ENCODE assay signal across 8 mouse cellular contexts in genomic region chr2:119744163-119745111, GRCm38 (mm10). TPM values are rescaled to one million over a fixed set of nuclear protein-coding genes. Genes with fewer than 3 reads are reported as not detected.
A peak's percentile ranks its signal among the peaks of the same experiment; 100 is the strongest.
DNase-seq lines count a peak whose midpoint lies in the region; ATAC-seq and TF ChIP-seq lines count a peak whose summit lies in the region.

No protein-coding gene starts in this region.

- TF ChIP-seq CTCF in liver, postnatal 0 days (IDR thresholded peaks at IDR 0.05; ENCODE audit: low read depth), result no peak

- peak overlapping the region; percentile 42 for H3K4me2 ChIP-seq in forebrain, embryonic 11.5 days (ENCODE audit: low read depth, low read length, severe bottlenecking)
- H3K4me2 ChIP-seq in intestine, embryonic 15.5 days (replicated peaks), result peak overlapping the region; percentile 100
- H3K4me2 ChIP-seq in liver, postnatal 0 days (ENCODE audit: low read depth, low read length), result peak overlapping the region; percentile 100
- H3K4me2 ChIP-seq in neural tube, embryonic 14.5 days (ENCODE audit: low read depth, low read length), result peak overlapping the region; percentile 14; the same call in 1 of the 2 replicates

- no peak overlapping the region for H3K27ac ChIP-seq in ES-E14 (ENCODE audit: insufficient read depth, low read depth, low read length, poor library complexity, severe bottlenecking)
- H3K27ac ChIP-seq in forebrain, embryonic 11.5 days (ENCODE audit: low read depth, low read length), result no peak overlapping the region
- H3K27ac ChIP-seq in intestine, embryonic 15.5 days, result peak overlapping the region; percentile 83
- H3K27ac ChIP-seq in liver, postnatal 0 days (ENCODE audit: low read depth), result peak overlapping the region; percentile 58
- no peak overlapping the region for H3K27ac ChIP-seq in neural tube, embryonic 14.5 days (ENCODE audit: low read depth, low read length)

- peaks cover 27% of the 10 kb centered on the region for H3K27me3 ChIP-seq in forebrain, embryonic 11.5 days (ENCODE audit: control insufficient read depth, insufficient read depth, low read length)
- H3K27me3 ChIP-seq in intestine, embryonic 15.5 days (replicated peaks), result peaks cover 19% of the 10 kb centered on the region
- peaks cover 25% of the 10 kb centered on the region for H3K27me3 ChIP-seq in liver, postnatal 0 days (ENCODE audit: insufficient read depth, low read length)
- H3K27me3 ChIP-seq in neural tube, embryonic 14.5 days (ENCODE audit: control insufficient read depth, insufficient read depth, low read length), result peaks cover 36% of the 10 kb centered on the region

- peak overlapping the region; percentile 21; the same call in 1 of the 2 replicates for H3K9ac ChIP-seq in ES-E14 (ENCODE audit: insufficient read depth, low read depth, low read length, poor library complexity, severe bottlenecking)
- no peak overlapping the region; the same call in 1 of the 2 replicates for H3K9ac ChIP-seq in forebrain, embryonic 11.5 days (ENCODE audit: low read length)
- no peak overlapping the region for H3K9ac ChIP-seq in intestine, embryonic 15.5 days
- no peak overlapping the region for H3K9ac ChIP-seq in liver, postnatal 0 days (replicated peaks)
- H3K9ac ChIP-seq in neural tube, embryonic 14.5 days (replicated peaks; ENCODE audit: low read depth, low read length), result no peak overlapping the region

- no peak for TF ChIP-seq EP300 in liver, postnatal 0 days (IDR thresholded peaks at IDR 0.05; ENCODE audit: low read depth)

- no peak for ATAC-seq in forebrain, embryonic 11.5 days (replicated peaks; ENCODE audit: low FRiP score)
- peak; percentile 86 for ATAC-seq in intestine, embryonic 15.5 days
- peak; percentile 72 for ATAC-seq in liver, postnatal 0 days
- ATAC-seq in neural tube, embryonic 14.5 days (ENCODE audit: low read depth), result peak; percentile 17; the same call in 1 of the 2 replicates
- no peak for ATAC-seq in activated CD4-positive, CD25-positive, alpha-beta regulatory T cell, adult 4 months

- peak overlapping the region; percentile 45 to 50 for H3K4me3 ChIP-seq in ES-E14 (ENCODE audit: insufficient read depth in 1 of 2, low read depth in 1 of 2, low read length in 2 of 2, poor library complexity in 1 of 2, severe bottlenecking in 1 of 2)
- peak overlapping the region; percentile 9 for H3K4me3 ChIP-seq in forebrain, embryonic 11.5 days (ENCODE audit: low read depth, low read length)
- H3K4me3 ChIP-seq in intestine, embryonic 15.5 days (replicated peaks), result peak overlapping the region; percentile 74
- peak overlapping the region; percentile 31 for H3K4me3 ChIP-seq in liver, postnatal 0 days (ENCODE audit: low read depth, low read length)
- 0 out of 2 replicates have a peak overlapping the region, but pooled peaks have one; percentile 13 for H3K4me3 ChIP-seq in neural tube, embryonic 14.5 days (ENCODE audit: low read depth, low read length)

- in situ Hi-C loops in ES-E14 (cut with MboI; ENCODE audit: low sequenced_read_pairs in 2 of 2, unreplicated experiment in 2 of 2), result no loop called here

- H3K9me3 ChIP-seq in ES-E14 (ENCODE audit: control insufficient read depth, insufficient read depth, low read depth, low read length), result no peaks in the 10 kb centered on the region
- H3K9me3 ChIP-seq in forebrain, embryonic 11.5 days (ENCODE audit: control insufficient read depth, low read length), result no peaks in the 10 kb centered on the region
- no peaks in the 10 kb centered on the region for H3K9me3 ChIP-seq in intestine, embryonic 15.5 days
- no peaks in the 10 kb centered on the region for H3K9me3 ChIP-seq in liver, postnatal 0 days (ENCODE audit: low read length)
- H3K9me3 ChIP-seq in neural tube, embryonic 14.5 days (ENCODE audit: control insufficient read depth, low read length), result no peaks in the 10 kb centered on the region

- 3% methylated on average over 46 of the region's 46 CpGs for WGBS in forebrain, embryonic 11.5 days
- WGBS in intestine, embryonic 15.5 days, result 8% methylated on average over 46 of the region's 46 CpGs
- WGBS in liver, postnatal 0 days (ENCODE audit: insufficient replicate concordance), result 6% methylated on average over 46 of the region's 46 CpGs
- 4% methylated on average over 46 of the region's 46 CpGs for WGBS in neural tube, embryonic 14.5 days

- no peaks in the 10 kb centered on the region for H3K36me3 ChIP-seq in ES-E14 (ENCODE audit: control insufficient read depth, insufficient read depth, low read length, poor library complexity, severe bottlenecking)
- no peaks in the 10 kb centered on the region for H3K36me3 ChIP-seq in forebrain, embryonic 11.5 days (ENCODE audit: control insufficient read depth, insufficient read depth, low read length)
- no peaks in the 10 kb centered on the region for H3K36me3 ChIP-seq in intestine, embryonic 15.5 days
- H3K36me3 ChIP-seq in liver, postnatal 0 days (replicated peaks; ENCODE audit: insufficient read depth, low read length), result no peaks in the 10 kb centered on the region
- H3K36me3 ChIP-seq in neural tube, embryonic 14.5 days (ENCODE audit: control insufficient read depth, insufficient read depth, low read length), result no peaks in the 10 kb centered on the region

- DNase-seq in 3134 (ENCODE audit: extremely low read depth, insufficient read length, low spot score) (peak; percentile 20), ES-E14 (ENCODE audit: low read depth, low spot score) (no peak)
- peak; percentile 68 for DNase-seq in forebrain, embryonic 11.5 days (ENCODE audit: low spot score)
- DNase-seq in liver, postnatal 0 days, result peak; percentile 69
- no peak for DNase-seq in left cerebral cortex, adult 11 months (ENCODE audit: low spot score)

- H3K4me1 ChIP-seq in ES-E14 (ENCODE audit: control insufficient read depth in 2 of 2, insufficient read depth in 2 of 2, low read length in 2 of 2, poor library complexity in 1 of 2), result peaks cover 5 to 14% of the 10 kb centered on the region in 2 experiments; a peak in 3 of 4 replicates
- peaks cover 22% of the 10 kb centered on the region for H3K4me1 ChIP-seq in forebrain, embryonic 11.5 days (replicated peaks; ENCODE audit: control insufficient read depth, insufficient read depth, low read length)
- H3K4me1 ChIP-seq in intestine, embryonic 15.5 days (replicated peaks), result peaks cover 24% of the 10 kb centered on the region
- H3K4me1 ChIP-seq in liver, postnatal 0 days (ENCODE audit: insufficient read depth), result peaks cover 40% of the 10 kb centered on the region
- H3K4me1 ChIP-seq in neural tube, embryonic 14.5 days (ENCODE audit: control insufficient read depth, insufficient read depth, low read length), result peaks cover 21% of the 10 kb centered on the region

TF ChIP-seq in ES-E14, 5 proteins besides CTCF, POLR2A, EP300 and RAD21:
- TF ChIP-seq HCFC1 (IDR thresholded peaks at IDR 0.05; ENCODE audit: borderline replicate concordance, insufficient read depth, low read length) (no peak), CHD2 (IDR thresholded peaks at IDR 0.05; ENCODE audit: low read depth, low read length) (no peak), MAFK (IDR thresholded peaks at IDR 0.05; ENCODE audit: insufficient read depth, low read depth, low read length) (no peak), ZNF384 (IDR thresholded peaks at IDR 0.05; ENCODE audit: low read depth, low read length) (no peak), ZC3H11A (IDR thresholded peaks at IDR 0.05; ENCODE audit: borderline replicate concordance, low read depth, low read length) (no peak)

RNA-seq across cellular contexts. Expression of gene Itpka, which starts 2.3 kb away (rescaled TPM):
- 9.2 and 16.4 TPM in 2 replicates for total RNA-seq in ES-E14 (2012; rRNA removed)
- polyA plus RNA-seq in forebrain, embryonic 11.5 days (2014; fragmentation: Nextera tagmentation; extraction: Ambion mirVana), result 1.5 and 1.6 TPM in 2 replicates
- polyA plus RNA-seq in intestine, embryonic 15.5 days (2015; fragmentation: Nextera tagmentation; extraction: Ambion mirVana), result 9.5 and 9.7 TPM in 2 replicates
- 2.7 and 3.6 TPM in 2 replicates for polyA plus RNA-seq in liver, postnatal 0 days (2015; fragmentation: Nextera tagmentation; extraction: Ambion mirVana)
- polyA plus RNA-seq in neural tube, embryonic 14.5 days (2014; fragmentation: Nextera tagmentation; extraction: Ambion mirVana), result 0.15 and 0.19 TPM in 2 replicates
- polyA plus RNA-seq in activated CD4-positive, CD25-positive, alpha-beta regulatory T cell, adult 4 months (2017; shearing (Covaris generic)), result under 1 TPM in 1 of 2 experiments, not detected in 1; 0.61 TPM

RNA-seq across cellular contexts. Expression of gene Ltk, which starts 15.8 kb away (rescaled TPM):
- 0.85 and 2.8 TPM in 2 replicates for total RNA-seq in ES-E14 (2012; rRNA removed)
- 0.11 and 0.19 TPM in 2 replicates for polyA plus RNA-seq in forebrain, embryonic 11.5 days (2014; fragmentation: Nextera tagmentation; extraction: Ambion mirVana)
- polyA plus RNA-seq in intestine, embryonic 15.5 days (2015; fragmentation: Nextera tagmentation; extraction: Ambion mirVana), result 0.87 and 1.4 TPM in 2 replicates
- 0.13 and 0.16 TPM in 2 replicates for polyA plus RNA-seq in liver, postnatal 0 days (2015; fragmentation: Nextera tagmentation; extraction: Ambion mirVana)
- 1.8 and 2.2 TPM in 2 replicates for polyA plus RNA-seq in neural tube, embryonic 14.5 days (2014; fragmentation: Nextera tagmentation; extraction: Ambion mirVana)
- polyA plus RNA-seq in activated CD4-positive, CD25-positive, alpha-beta regulatory T cell, adult 4 months (2017; shearing (Covaris generic)), result not detected

RNA-seq across cellular contexts. Expression of gene Rpap1, which starts 42.9 kb away (rescaled TPM):
- 46.6 and 81.9 TPM in 2 replicates for total RNA-seq in ES-E14 (2012; rRNA removed)
- 38.1 and 40.3 TPM in 2 replicates for polyA plus RNA-seq in forebrain, embryonic 11.5 days (2014; fragmentation: Nextera tagmentation; extraction: Ambion mirVana)
- 24.2 and 24.8 TPM in 2 replicates for polyA plus RNA-seq in intestine, embryonic 15.5 days (2015; fragmentation: Nextera tagmentation; extraction: Ambion mirVana)
- 3.7 and 3.9 TPM in 2 replicates for polyA plus RNA-seq in liver, postnatal 0 days (2015; fragmentation: Nextera tagmentation; extraction: Ambion mirVana)
- 15.7 and 19.5 TPM in 2 replicates for polyA plus RNA-seq in neural tube, embryonic 14.5 days (2014; fragmentation: Nextera tagmentation; extraction: Ambion mirVana)
- 10 to 100 TPM in 1 of 2 experiments, 1 to 10 TPM in 1; 10.0 to 18.1 TPM for polyA plus RNA-seq in activated CD4-positive, CD25-positive, alpha-beta regulatory T cell, adult 4 months (2017; shearing (Covaris generic))

RNA-seq across cellular contexts. Expression of gene Tyro3, which starts 53.1 kb away (rescaled TPM):
- 66.2 and 127 TPM in 2 replicates for total RNA-seq in ES-E14 (2012; rRNA removed)
- polyA plus RNA-seq in forebrain, embryonic 11.5 days (2014; fragmentation: Nextera tagmentation; extraction: Ambion mirVana), result 27.7 and 29.8 TPM in 2 replicates
- polyA plus RNA-seq in intestine, embryonic 15.5 days (2015; fragmentation: Nextera tagmentation; extraction: Ambion mirVana), result 14.7 and 15.5 TPM in 2 replicates
- 0.26 and 0.30 TPM in 2 replicates for polyA plus RNA-seq in liver, postnatal 0 days (2015; fragmentation: Nextera tagmentation; extraction: Ambion mirVana)
- 18.7 and 21.6 TPM in 2 replicates for polyA plus RNA-seq in neural tube, embryonic 14.5 days (2014; fragmentation: Nextera tagmentation; extraction: Ambion mirVana)
- 1 to 10 TPM; 1.6 to 3.2 TPM for polyA plus RNA-seq in activated CD4-positive, CD25-positive, alpha-beta regulatory T cell, adult 4 months (2017; shearing (Covaris generic))

Comparison
In these comparisons a context has a peak if more than half of its experiments do, and no peak if none do; other contexts are left out.
1. DNase-seq: peak in 3134 (single experiment), forebrain, embryonic 11.5 days (single experiment) and liver, postnatal 0 days (single experiment); none in ES-E14 (single experiment) and left cerebral cortex, adult 11 months (single experiment).
2. H3K27ac ChIP-seq: peak in intestine, embryonic 15.5 days (single experiment) and liver, postnatal 0 days (single experiment); none in ES-E14 (single experiment), forebrain, embryonic 11.5 days (single experiment) and neural tube, embryonic 14.5 days (single experiment).
3. H3K4me3 ChIP-seq: peak in every context shown above with its lines; median percentile 74 in intestine, embryonic 15.5 days; 48 in ES-E14; 31 in liver, postnatal 0 days; 13 in neural tube, embryonic 14.5 days; 9 in forebrain, embryonic 11.5 days.
4. ATAC-seq: peak in intestine, embryonic 15.5 days (single experiment), liver, postnatal 0 days (single experiment) and neural tube, embryonic 14.5 days (single experiment); none in forebrain, embryonic 11.5 days (single experiment) and activated CD4-positive, CD25-positive, alpha-beta regulatory T cell, adult 4 months (single experiment).
5. H3K4me2 ChIP-seq: peak in every context shown above with its lines; median percentile 100 in intestine, embryonic 15.5 days; 100 in liver, postnatal 0 days; 42 in forebrain, embryonic 11.5 days; 14 in neural tube, embryonic 14.5 days.